Mouse (Mus musculus): ENCODE results near the gene Mmachc.
A peak's percentile ranks its signal among the peaks of the same experiment; 100 is the strongest.
"Not testable (repeated sequence)": the region's sequence is repeated elsewhere in the genome, so short reads cannot be mapped to it uniquely, and the experiment has no call there.

Mmachc gene

DNA sequence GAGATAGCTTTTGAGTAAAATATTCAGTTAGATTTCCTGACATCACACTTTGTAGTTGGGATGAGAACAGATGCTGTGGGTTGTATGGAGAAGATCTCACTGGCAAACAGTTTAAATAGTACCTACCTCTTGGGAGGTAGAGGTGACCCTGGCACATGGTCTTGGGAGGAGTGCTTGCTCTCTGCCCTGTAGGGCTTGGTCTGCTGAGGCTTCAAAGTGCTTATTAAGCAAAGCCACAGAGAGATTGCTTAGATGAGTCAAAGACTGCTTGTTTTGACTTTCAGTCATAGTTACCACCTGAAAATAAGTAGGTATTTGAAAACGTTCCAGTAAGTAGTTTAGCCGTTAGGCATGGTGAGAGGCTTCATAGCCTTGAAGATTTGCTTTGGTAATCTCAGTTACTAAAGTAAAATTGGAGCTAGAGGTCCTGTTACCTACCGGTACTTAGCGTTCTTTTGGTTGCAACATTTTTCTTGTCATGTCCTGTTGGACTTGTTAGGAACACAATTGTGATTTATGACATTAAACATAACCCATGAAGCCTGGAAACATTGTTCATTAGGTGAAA lies 18.8 kb downstream of the Mmachc start:
- no peak for DNase-seq (ENCODE audit: low spot score)

DNA sequence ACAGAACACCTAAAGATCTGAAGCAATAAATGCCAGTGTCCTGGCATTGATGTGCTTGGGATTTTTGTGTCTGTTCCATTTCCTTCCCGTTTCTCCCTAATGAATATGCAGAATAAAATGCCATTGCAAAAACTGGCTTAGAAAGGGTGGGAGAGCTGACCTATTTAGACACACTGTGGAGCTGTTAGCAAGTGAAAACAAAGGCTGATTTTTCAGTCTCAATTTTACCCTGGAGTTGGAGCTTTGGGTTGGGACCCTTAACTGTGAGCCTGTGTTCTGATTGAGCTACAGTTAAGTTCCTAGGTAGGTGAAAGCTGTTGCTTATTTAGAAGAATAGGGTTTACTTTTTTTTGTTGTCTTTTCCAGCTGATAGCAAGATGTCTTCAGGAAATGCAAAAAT lies 21.2 kb downstream of the Mmachc start:
- DNase-seq (ENCODE audit: low spot score), result no peak

DNA sequence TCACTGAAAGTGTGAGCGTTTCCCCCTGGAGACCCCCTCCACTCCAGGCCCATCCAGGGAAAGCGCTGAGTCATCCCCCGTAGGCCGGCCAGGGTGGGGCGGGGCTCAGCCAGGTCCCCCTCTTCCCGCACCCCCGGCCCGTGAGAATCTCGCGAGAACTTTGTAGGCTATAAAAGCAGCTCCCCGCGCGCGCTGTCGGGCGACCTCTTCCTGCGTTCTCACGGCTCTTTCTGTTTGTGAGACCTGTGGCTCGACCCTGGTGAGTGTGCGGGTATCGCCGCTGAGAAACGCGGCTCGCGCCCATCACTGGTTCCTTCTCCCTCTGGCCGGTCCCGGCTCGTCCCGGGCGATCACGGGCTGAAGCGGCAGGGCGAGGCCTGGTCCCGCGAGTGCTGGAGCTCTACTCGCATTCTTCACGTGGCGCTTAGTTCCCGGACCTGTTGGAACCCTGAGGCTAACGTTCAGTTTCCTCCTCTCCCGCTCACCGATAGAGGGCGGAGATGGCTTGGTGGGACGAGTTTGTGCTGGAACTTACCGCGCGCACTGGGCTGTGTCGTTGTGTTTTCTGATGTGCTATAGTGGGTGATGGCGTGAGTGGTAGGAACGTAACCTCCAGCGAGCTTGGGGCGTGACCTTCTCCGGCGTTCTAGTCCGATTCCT lies 22.7 kb downstream of the Mmachc start, which contains the start of gene Prdx1:
Gene Prdx1, plus strand, starts transcription at position 143 of the 660 bp plus-strand sequence.
- DNase-seq (ENCODE audit: low spot score), result peak; percentile 85

DNA sequence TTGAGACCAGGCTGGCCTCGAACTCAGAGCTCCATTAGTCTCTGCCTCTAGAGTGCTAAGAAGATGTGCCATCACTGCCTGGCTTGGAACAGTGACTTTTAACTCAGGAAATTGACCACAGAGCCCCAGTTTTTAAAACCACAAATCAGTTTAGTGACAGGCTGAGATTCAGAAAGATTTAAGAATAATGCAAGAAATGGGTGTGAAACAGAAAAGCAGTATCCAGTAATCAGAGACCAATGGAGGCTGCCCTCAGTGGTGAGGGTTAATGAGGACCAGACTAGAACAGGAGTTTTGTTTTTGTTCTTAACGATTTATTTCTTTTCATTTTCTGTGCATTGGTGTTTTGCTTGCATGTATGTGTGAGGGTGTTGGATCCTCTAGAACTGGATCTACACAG lies 23.5 kb downstream of the Mmachc start:
- DNase-seq (ENCODE audit: low spot score), result no peak

DNA sequence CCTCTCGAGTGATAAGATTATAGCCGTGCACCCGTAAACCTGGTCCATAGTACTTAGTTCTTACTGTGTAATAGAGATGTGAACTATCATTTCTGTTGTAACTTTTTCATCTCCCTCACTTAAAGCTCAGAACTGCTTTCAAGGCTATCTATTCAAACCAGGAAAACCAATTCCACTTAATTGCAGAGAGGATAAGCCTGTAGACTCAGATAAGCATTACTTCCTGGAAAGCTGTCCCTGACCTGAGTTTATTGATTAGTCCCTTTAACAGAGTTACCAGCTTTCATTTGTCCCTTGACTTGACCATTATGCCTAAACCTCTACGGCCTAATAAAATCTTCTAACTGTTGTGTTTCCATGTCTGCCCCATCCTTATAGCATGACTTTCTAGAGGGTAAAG lies 24.2 kb downstream of the Mmachc start:
- no peak for DNase-seq (ENCODE audit: low spot score)

DNA sequence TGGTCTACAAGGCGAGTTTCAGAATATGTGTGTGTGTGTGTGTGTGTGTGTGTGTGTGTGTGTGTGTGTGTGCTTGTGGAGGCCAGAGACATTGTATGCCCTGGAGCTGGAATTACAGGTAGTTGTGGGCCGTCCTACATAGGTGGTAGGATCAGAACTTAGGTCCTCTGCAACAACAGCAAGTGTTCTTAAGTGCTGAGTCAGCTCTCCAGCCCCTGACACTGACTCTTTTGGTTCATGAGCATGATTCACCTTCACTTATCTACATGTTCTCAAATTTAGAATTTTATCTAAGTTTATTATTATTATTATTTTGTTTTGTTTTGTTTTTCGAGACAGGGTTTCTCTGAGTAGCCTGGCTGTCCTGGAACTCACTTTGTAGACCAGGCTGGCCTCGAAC lies 27.7 kb downstream of the Mmachc start:
- DNase-seq (ENCODE audit: low spot score), result not testable (repeated sequence)

DNA sequence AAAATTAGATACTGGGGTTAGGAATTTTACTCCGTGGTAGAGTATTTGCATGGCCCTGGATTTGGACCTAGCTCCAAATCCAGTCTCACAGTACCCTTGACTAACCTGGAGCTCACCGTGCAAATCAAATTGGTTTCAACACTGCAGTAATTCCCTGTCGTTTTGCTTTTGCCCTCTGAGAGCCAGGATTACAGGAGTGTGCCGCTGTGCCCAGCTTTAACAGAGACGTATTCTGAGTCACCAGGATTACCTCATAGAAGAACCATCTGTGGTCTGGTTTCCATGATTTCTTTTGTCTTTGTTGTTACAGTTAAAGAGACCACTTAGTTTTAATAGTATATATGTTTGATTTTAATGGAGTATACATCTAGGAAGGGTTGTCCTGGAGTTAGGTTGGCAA lies 29.1 kb downstream of the Mmachc start:
- no peak for DNase-seq (ENCODE audit: low spot score)

DNA sequence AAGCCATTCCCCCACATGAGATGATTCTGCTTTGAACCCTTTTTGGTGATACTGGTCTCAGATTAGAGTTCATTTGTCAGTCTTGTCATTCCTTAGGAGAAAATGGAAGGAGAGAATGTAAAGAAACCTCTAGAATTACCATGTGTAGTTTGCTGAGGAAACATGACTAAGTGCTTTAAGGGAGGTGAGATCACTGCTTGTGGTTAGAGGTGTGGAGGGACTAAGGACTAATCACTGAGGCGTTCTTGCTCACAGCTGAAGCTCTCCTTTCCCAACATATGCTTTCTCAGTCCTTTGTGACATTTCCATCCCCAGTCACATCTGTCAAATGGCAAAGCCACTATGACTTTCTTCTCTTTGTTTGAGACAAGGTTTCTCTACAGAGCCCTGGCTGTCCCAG lies 30.4 kb downstream of the Mmachc start:
- DNase-seq (ENCODE audit: low spot score), result no peak

DNA sequence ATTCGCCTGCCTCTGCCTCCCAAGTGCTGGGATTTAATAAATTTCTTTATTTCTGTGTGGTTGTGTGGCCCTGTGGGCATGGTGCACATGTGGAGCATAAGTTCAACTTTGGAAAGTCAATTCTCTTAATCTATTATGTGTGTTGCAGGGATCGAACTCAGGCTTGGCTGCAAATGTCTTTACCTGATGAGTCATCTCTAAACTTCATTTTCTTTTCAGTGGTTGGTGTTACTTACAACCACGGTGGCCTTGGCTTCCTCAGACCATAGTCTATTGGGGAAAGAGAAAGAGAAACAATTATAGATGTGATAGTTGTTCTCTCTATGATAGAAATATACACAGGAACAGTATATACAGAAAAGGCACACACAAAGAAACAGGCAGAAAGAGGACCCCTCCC lies 32.2 kb downstream of the Mmachc start:
- no peak for DNase-seq (ENCODE audit: low spot score)

DNA sequence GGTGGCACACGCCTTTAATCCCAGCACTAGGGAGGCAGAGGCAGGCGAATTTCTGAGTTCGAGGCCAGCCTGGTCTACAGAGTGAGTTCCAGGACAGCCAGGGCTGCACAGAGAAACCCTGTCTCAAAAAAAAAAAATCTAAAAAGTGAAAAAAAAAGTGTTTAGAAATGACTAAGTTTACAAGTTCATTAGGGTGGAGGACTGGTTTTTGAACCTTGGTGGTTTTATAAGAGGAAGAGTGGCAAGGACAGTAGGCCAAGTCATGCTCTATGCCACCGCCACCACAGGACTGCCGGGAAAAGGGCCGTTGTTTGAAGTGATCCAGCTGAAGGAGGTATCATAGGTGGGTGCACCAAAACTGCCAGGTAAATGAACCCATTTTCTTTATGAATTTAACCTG lies 33.4 kb downstream of the Mmachc start:
- not testable (repeated sequence) for DNase-seq (ENCODE audit: low spot score)

DNA sequence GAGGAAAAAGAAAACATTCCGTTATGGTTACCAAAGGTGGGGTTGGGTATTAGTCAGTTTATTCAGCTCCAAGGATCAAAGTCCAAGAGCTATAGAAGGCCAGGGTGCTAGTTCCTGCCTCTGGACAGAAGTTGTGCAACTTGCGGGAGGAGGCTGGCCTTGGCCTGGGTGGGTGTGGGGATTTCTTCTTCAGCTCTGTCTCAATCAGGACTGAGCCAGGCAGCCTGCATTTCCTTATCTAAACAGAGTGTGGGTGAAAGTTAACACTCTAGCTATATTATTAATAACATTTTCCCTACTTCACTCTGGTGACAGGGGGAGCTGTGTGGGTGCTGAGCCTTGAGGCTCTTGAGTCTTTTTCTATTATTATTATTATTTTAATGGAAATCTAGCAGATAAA lies 35.4 kb downstream of the Mmachc start:
- DNase-seq (ENCODE audit: low spot score), result no peak

DNA sequence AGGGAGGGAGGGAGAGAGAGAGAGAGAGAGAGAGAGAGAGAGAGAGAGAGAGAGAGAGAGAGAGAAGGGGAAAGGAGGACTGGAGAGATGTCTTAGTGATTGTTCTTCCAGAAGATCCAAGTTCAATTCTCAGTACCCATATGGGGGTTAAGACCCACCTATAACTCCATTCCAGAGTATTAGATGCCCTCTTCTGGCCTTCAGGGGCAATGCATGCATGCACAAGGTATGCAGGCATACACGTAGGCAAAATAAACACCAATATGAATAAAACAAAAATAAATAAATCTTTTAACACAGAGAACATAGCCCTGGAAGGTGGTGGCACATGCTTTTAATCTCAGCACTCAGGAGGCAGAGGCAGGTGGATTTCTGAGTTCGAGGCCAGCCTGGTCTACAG lies 38.9 kb downstream of the Mmachc start:
- DNase-seq (ENCODE audit: low spot score), result no peak

DNA sequence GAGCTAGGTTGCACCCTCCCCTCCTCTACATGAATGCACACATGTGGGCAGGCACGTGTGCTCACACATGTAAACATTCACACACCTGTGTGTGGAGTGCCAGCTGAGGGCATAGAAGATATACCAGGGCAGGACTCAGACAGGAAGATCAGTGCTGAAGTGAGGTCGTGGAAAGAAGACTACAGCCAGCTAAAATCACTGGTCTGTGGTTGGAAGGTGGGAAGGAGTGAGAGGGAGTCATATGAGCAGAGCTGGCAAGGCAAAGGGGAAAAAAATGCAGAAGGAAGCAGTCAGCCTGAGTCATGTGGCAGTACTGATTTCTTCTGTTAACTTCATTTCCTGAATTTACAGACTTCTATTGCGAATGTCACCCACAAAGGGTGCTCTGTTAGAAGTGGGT lies 40.1 kb downstream of the Mmachc start:
- no peak for DNase-seq (ENCODE audit: low spot score)

DNA sequence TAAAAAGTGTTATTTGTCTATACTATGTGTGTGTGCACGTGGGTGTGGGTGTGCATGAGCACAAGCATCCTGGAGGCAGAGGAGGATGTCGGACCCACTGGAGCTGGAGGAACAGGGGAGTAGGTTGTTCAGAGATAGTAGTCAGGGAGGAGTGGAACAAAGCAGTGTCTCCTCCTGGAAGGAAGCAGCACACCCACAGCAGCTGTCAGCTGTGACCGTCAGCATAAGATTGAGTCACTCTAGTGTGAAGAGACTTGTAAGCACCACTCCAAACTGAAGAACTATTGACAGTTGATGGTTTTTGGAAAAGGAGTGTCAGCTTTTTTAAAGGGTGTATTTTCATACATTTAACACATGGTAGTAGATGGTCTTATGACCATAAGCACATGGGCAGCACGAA lies 41.6 kb downstream of the Mmachc start:
- no peak for DNase-seq (ENCODE audit: low spot score)

DNA sequence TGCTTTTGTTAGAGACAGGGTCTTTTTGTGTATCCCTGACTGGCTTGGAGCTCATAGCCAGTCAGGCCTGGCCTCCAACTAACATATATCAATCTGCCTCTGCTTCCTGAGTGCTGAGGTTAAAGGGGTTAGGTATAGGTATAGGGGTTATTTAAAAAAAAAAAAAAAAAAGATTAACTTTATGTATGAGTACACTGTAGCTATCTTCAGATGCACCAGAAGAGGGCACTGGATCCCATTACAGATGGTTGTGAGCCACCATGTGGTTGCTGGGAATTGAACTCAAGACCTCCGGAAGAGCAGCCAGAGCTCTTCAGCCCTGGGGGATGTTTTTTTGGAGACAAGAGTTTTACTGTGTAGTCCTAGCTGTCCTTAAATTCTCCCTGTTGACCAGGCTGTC lies 46.2 kb downstream of the Mmachc start:
- DNase-seq (ENCODE audit: low spot score), result no peak

DNA sequence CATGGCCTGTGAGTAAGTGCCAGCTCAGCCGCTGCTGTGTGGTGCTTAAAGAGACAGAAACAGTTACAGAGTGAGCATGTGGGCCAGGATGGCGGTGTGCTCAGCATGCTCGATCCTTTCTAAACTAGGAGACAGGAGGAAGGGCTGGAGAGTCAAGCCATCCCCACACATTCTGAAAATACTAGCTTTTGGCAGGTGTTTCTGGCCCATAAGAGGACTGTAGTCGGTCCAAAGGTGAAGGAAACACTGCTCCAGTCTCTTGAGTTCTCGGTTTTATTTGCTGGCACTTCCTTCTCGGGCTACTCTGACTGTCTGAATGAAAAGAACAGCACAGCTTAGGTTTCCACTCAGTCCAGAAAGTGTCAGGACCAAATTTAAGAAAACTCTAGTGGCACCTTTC lies 47.4 kb downstream of the Mmachc start:
- DNase-seq (ENCODE audit: low spot score), result no peak

DNA sequence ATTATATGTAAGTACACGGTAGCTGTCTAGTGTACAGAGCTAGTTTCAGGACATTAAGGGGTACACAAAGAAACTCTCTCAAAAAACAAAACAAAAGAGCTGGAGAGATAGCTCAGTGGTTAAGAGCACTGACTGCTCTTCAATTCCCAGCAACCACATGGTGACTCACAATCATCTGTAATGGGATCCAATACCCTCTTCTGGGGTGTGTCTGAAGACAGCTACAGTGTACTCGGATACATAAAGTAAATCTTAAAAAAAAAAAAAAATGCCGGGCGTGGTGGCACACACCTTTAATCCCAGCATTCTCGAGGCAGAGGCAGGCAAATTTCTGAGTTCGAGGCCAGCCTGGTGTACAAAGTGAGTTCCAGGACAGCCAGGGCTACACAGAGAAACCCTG lies 48.3 kb downstream of the Mmachc start:
- not testable (repeated sequence) for DNase-seq (ENCODE audit: low spot score)

DNA sequence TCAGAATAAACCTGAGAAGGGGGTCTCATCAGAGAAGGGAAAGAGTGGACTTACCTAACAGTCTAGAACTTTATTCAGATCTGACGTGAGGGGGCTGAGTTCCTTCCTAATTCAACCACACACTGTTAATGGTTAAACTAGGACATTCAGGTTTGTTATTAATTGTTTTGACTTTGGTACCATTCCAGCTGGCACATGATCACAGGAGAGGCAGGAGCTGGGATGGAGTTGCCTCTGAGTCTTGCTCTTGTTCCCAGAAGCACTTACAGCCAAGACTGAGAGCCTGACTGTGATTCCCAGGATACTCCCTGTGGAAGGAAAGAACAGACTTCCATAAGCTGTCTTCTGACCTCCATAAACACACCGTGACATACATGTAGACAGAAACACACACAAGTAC lies 48.7 kb downstream of the Mmachc start:
- no peak for DNase-seq (ENCODE audit: low spot score)

DNA sequence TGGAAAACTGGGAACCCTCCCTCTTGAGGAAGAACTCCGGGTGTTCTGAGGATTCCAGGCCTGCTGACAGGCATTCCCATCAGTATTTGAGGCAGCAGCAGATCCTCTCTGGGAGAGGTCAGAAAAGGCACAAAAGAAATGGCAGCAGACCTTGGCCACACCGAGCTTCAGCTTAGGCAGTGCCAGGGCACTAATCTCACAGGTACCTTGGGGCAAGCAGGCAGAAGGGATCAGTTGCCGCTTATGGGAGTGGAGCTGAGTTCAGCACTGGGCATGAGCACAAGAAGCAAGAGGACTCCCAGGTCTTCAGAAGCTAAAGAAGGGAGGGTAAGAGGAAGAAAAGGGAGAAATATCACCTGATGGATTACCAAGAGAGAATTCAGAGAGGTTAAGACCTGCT lies 50.2 kb downstream of the Mmachc start:
- no peak for DNase-seq (ENCODE audit: low spot score)

DNA sequence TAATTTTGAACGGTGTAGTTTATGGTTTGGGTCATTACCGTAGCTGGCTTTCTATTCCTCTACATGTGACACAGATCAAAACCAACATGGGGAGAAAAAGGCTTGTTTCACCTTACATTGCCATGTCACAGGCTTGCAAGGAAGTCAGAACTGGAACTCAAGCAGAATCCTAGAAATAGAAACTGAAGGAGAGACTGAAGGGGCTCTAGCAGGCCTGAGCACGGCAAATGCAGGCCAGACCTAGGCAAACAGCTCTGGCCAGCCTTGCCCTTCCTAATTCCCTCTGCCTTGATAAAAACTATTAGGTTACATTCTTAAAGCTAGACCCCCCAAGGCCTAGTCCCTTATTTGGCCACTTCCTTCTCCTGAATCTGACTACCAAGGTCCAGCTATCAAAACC lies 52.5 kb downstream of the Mmachc start:
- DNase-seq (ENCODE audit: low spot score), result no peak

DNA sequence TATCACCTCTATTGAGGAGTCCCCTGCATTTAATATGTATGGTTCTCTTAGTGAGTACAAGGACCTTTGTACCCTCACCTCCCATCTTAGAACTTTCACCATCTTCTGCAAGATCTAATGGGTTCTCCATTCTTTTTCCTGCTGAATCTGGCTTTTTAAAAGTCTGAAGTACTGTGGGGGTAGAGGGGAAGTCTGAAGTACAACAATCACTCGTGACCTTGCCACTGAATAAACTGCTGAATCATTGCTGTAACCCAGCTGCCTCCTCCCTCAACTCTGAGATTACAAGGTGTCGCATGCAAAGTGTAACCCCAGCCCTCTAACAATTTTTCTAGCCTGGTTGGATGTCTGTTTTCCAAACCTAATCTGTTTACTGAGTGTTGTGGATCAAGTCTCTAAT lies 53.1 kb downstream of the Mmachc start:
- DNase-seq (ENCODE audit: low spot score), result no peak

DNA sequence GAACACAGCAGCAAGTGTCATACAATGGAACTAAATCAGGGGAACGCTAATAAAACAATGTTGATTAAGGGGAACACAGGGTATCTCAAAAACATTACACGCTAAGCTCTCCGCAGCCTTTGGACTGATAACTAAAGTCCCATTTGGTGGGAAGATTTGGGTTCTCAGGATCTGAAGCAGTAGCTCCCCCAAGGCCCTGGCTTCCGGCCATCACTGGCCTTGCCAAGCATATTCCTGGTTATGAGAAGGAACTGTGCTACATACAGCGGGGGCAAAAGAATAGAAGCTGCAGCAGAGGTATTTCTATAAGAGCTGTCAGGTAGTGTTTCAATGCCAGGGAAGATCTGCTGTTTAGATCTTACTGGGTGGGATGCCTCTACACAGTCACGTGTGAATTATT lies 55.0 kb downstream of the Mmachc start:
- no peak for DNase-seq (ENCODE audit: low spot score)

All from layer of hippocampus, adult 9-10 months (tissue).